Mouse (Mus musculus) spleen, postnatal 10 days (tissue): Measurements from ENCODE around the gene Sucnr1.
"Not testable (repeated sequence)": the region's sequence is repeated elsewhere in the genome, so short reads cannot be mapped to it uniquely, and the experiment has no call there.

Experiments
- DNase-seq, 2 experiments: peaks; one replicate each; pipeline ENCODE4 v3.0.0; 2021 to 2022; ENCODE audit warnings: low spot score in 2 of 2

Gene Sucnr1

GRCm38 (mm10) chr3:60081648-60082047, at the start of gene Sucnr1:
Gene Sucnr1 (plus strand): TSS chr3:60081869.
- no peak for DNase-seq

GRCm38 (mm10) chr3:60046221-60046913, 35.3 kb upstream of the Sucnr1 start:
- no peak for DNase-seq

- DNase-seq, result no peak
Observed at GRCm38 (mm10) chr3:60053231-60053927, 28.3 kb upstream of the Sucnr1 start.

- no peak for DNase-seq
Observed at GRCm38 (mm10) chr3:60053931-60054330, 27.7 kb upstream of the Sucnr1 start.

- DNase-seq, result peak in 1 of 2 experiments; percentile 14
Observed at GRCm38 (mm10) chr3:60056451-60056850, 25.2 kb upstream of the Sucnr1 start.

GRCm38 (mm10) chr3:60057070-60057808, 24.4 kb upstream of the Sucnr1 start:
- DNase-seq, result no peak

- DNase-seq, result no peak
Observed at GRCm38 (mm10) chr3:60057809-60058082, 23.9 kb upstream of the Sucnr1 start.

- DNase-seq, result no peak
Observed at GRCm38 (mm10) chr3:60078883-60079415, 2.7 kb upstream of the Sucnr1 start.

- DNase-seq, result peak; percentile 5 to 45
Observed at GRCm38 (mm10) chr3:60080572-60080971, 1.1 kb upstream of the Sucnr1 start.

- DNase-seq, result no peak
Observed at GRCm38 (mm10) chr3:60082746-60083145, 1.1 kb downstream of the Sucnr1 start.

GRCm38 (mm10) chr3:60085729-60086128, 4.1 kb downstream of the Sucnr1 start:
- no peak for DNase-seq

GRCm38 (mm10) chr3:60091321-60091720, 9.7 kb downstream of the Sucnr1 start:
- DNase-seq, result no peak

- DNase-seq, result no peak
Observed at GRCm38 (mm10) chr3:60094386-60095156, 12.9 kb downstream of the Sucnr1 start.

- DNase-seq, result no peak
Observed at GRCm38 (mm10) chr3:60096941-60097340, 15.3 kb downstream of the Sucnr1 start.

- DNase-seq, result no peak
Observed at GRCm38 (mm10) chr3:60097485-60097884, 15.8 kb downstream of the Sucnr1 start.

- DNase-seq, result no peak
Observed at GRCm38 (mm10) chr3:60098521-60098920, 16.9 kb downstream of the Sucnr1 start.

GRCm38 (mm10) chr3:60104462-60105109, 22.9 kb downstream of the Sucnr1 start:
- no peak for DNase-seq

GRCm38 (mm10) chr3:60106446-60106845, 24.8 kb downstream of the Sucnr1 start:
- not testable (repeated sequence) for DNase-seq

- DNase-seq, result no peak
Observed at GRCm38 (mm10) chr3:60107736-60108135, 26.1 kb downstream of the Sucnr1 start.

- no peak for DNase-seq
Observed at GRCm38 (mm10) chr3:60108815-60109214, 27.1 kb downstream of the Sucnr1 start.

GRCm38 (mm10) chr3:60111135-60111710, 29.6 kb downstream of the Sucnr1 start:
- DNase-seq, result no peak
